Mouse (Mus musculus) testis, adult 2 months (tissue): Measurements from ENCODE around the gene Ccdc186. TPM values are rescaled to one million over a fixed set of nuclear protein-coding genes. Genes with fewer than 3 reads are reported as not detected.
A peak's percentile ranks its signal among the peaks of the same experiment; 100 is the strongest.
"Not testable (repeated sequence)": the region's sequence is repeated elsewhere in the genome, so short reads cannot be mapped to it uniquely, and the experiment has no call there.

Source experiments
- H3K27ac ChIP-seq: fragments of 200-500 bp; 2 replicates; pipeline ENCODE4 v1.5.1; 2012; ENCODE audit warnings: low read depth, low read length; ENCODE audit not compliant: control insufficient read depth, insufficient read depth
- H3K27me3 ChIP-seq: fragments of 200-500 bp; 2 replicates; pipeline ENCODE4 v1.6.1; 2012; ENCODE audit warnings: mild to moderate bottlenecking, low read length, moderate library complexity; ENCODE audit not compliant: control insufficient read depth, insufficient read depth
- H3K36me3 ChIP-seq: fragments of 200-500 bp; 2 replicates; pipeline ENCODE4 v1.6.1; 2012; ENCODE audit warnings: mild to moderate bottlenecking, low read length; ENCODE audit not compliant: control insufficient read depth, insufficient read depth
- H3K4me1 ChIP-seq: fragments of 200-500 bp; 2 replicates; pipeline ENCODE4 v1.6.1; 2012; ENCODE audit warnings: low read length; ENCODE audit not compliant: control insufficient read depth, insufficient read depth
- H3K4me3 ChIP-seq: fragments of 200-500 bp; 2 replicates; pipeline ENCODE4 v1.5.1; 2012; ENCODE audit warnings: low read depth, mild to moderate bottlenecking, low read length, moderate library complexity, mixed read lengths; ENCODE audit not compliant: control insufficient read depth
- CTCF ChIP-seq: fragments of 200-500 bp; IDR thresholded peaks from 2 replicates; pipeline ENCODE4 v1.5.1; 2012; ENCODE audit warnings: low read depth, mild to moderate bottlenecking, inconsistent platforms, low read length, moderate library complexity; ENCODE audit not compliant: control insufficient read depth, insufficient read depth, insufficient replicate concordance
- POLR2A ChIP-seq: fragments of 200-500 bp; IDR thresholded peaks from 2 replicates; pipeline ENCODE4 v1.6.1; 2012; ENCODE audit warnings: low read depth, mild to moderate bottlenecking, inconsistent platforms, low read length, moderate library complexity; ENCODE audit not compliant: control insufficient read depth
- polyA plus RNA-seq: library from polyadenylated mRNA; depleted of rRNA; stranded (reverse); fragments of >200 nt; gene quantifications from 2 replicates; pipeline ENCODE4 v1.2.3, GENCODE M21; 2012

Gene Ccdc186
- polyA plus RNA-seq, 1 experiment = 13.5 TPM

- TF ChIP-seq CTCF (no peak), POLR2A (no peak)
- H3K4me1 ChIP-seq = no peaks in the 10 kb centered on the region
Observed at GRCm38 (mm10) chr19:56761727-56762126, 60.3 kb downstream of the Ccdc186 start.

GRCm38 (mm10) chr19:56761096-56761495 lies 60.9 kb downstream of the Ccdc186 start:
- Histone ChIP-seq H3K4me3 (no peak overlapping the region), H3K27me3 (no peaks in the 10 kb centered on the region), H3K27ac (no peak overlapping the region), H3K36me3 (no peaks in the 10 kb centered on the region), H3K4me1 (no peaks in the 10 kb centered on the region)
- TF ChIP-seq CTCF (no peak), POLR2A (no peak)

More at GRCm38 (mm10) chr19:56761727-56762126, 60.3 kb downstream of the Ccdc186 start:
- no peaks in the 10 kb centered on the region for H3K36me3 ChIP-seq
- H3K27me3 ChIP-seq = no peaks in the 10 kb centered on the region
- no peak overlapping the region for H3K4me3 ChIP-seq
- no peak overlapping the region for H3K27ac ChIP-seq

GRCm38 (mm10) chr19:56760306-56760940 lies 61.6 kb downstream of the Ccdc186 start:
- Histone ChIP-seq H3K4me1 (no peaks in the 10 kb centered on the region), H3K27ac (no peak overlapping the region), H3K4me3 (no peak overlapping the region), H3K36me3 (no peaks in the 10 kb centered on the region), H3K27me3 (no peaks in the 10 kb centered on the region)
- no peak for TF ChIP-seq CTCF
- TF ChIP-seq POLR2A = no peak

GRCm38 (mm10) chr19:56759740-56760139 lies 62.2 kb downstream of the Ccdc186 start:
- no peak for TF ChIP-seq POLR2A
- TF ChIP-seq CTCF = no peak
- Histone ChIP-seq H3K27me3 (no peaks in the 10 kb centered on the region), H3K4me1 (no peaks in the 10 kb centered on the region), H3K36me3 (no peaks in the 10 kb centered on the region), H3K4me3 (no peak overlapping the region), H3K27ac (no peak overlapping the region)

- TF ChIP-seq POLR2A (no peak), CTCF (no peak)
- Histone ChIP-seq H3K36me3 (no peaks in the 10 kb centered on the region), H3K4me1 (no peaks in the 10 kb centered on the region), H3K27ac (no peak overlapping the region), H3K4me3 (no peak overlapping the region), H3K27me3 (no peaks in the 10 kb centered on the region)
Observed at GRCm38 (mm10) chr19:56758311-56758710, 63.7 kb downstream of the Ccdc186 start.

- H3K36me3 ChIP-seq = no peaks in the 10 kb centered on the region
- no peak for TF ChIP-seq CTCF
- no peak for TF ChIP-seq POLR2A
Observed at GRCm38 (mm10) chr19:56756412-56756811, 65.6 kb downstream of the Ccdc186 start.

DNA sequence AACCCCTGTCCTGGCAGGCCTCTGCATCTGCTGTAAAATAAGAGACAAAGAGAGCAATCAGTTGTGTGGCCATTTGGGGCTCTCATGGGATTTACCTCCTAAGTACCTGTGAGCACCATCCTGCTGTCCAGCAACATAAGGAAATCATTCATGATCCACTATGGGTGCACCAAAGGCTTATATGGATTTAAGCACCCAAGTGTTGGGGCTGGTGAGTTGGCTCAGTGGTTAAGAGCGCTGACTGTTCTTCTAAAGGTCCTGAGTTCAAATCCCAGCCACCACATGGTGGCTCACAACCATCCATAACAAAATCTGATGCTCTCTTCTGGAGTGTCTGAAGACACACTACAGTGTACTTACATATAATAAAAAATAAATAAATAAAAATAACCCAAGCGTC lies 67.5 kb downstream of the Ccdc186 start:
- H3K27ac ChIP-seq, H3K27me3 ChIP-seq, H3K4me1 ChIP-seq, H3K36me3 ChIP-seq: not testable (repeated sequence)
- peak overlapping the region; percentile 9; the same call in 1 of the 2 replicates for H3K4me3 ChIP-seq

More at GRCm38 (mm10) chr19:56756412-56756811, 65.6 kb downstream of the Ccdc186 start:
- Histone ChIP-seq H3K27ac (no peak overlapping the region), H3K4me1 (no peaks in the 10 kb centered on the region; the same call in 1 of the 2 replicates), H3K27me3 (no peaks in the 10 kb centered on the region), H3K4me3 (no peak overlapping the region)
